Mouse (Mus musculus) erythroblast, embryonic 14.5 days (primary cell): ENCODE results near the gene Olfr70. TPM values are rescaled to one million over a fixed set of nuclear protein-coding genes. Genes with fewer than 3 reads are reported as not detected.

Experiments used
- H3K27me3 ChIP-seq: 2 replicates; pipeline ENCODE4 v1.6.1; 2012; ENCODE audit warnings: inconsistent platforms; ENCODE audit not compliant: control insufficient read depth
- H3K36me3 ChIP-seq: 2 replicates; pipeline ENCODE4 v1.6.1; 2012; ENCODE audit warnings: mild to moderate bottlenecking, inconsistent platforms; ENCODE audit not compliant: control insufficient read depth
- H3K4me1 ChIP-seq: 2 replicates; pipeline ENCODE4 v1.6.1; 2012; ENCODE audit warnings: inconsistent platforms; ENCODE audit not compliant: control insufficient read depth
- H3K4me3 ChIP-seq: replicated peaks from 2 replicates; pipeline ENCODE3; 2012; ENCODE audit warnings: moderate library complexity, mild to moderate bottlenecking, inconsistent platforms
- H3K9me3 ChIP-seq: 2 replicates; pipeline ENCODE4 v1.6.1; 2012; ENCODE audit warnings: low read length, inconsistent platforms, mixed read lengths; ENCODE audit not compliant: control insufficient read depth
- GATA1 ChIP-seq: IDR thresholded peaks from 2 replicates; pipeline ENCODE4 v1.6.1; 2012; ENCODE audit warnings: low read length, inconsistent platforms, mixed read lengths
- TAL1 ChIP-seq: IDR thresholded peaks from 3 replicates; pipeline ENCODE4 v1.6.1; 2012; ENCODE audit warnings: low read length, inconsistent platforms, mixed read lengths
- polyA plus RNA-seq: library from polyadenylated mRNA; stranded (reverse); fragments of >175 nt; gene quantifications from 2 replicates; pipeline ENCODE4 v1.2.3, GENCODE M21; 2012

Gene Olfr70
- polyA plus RNA-seq, 1 experiment = not detected

GRCm38 (mm10) chr4:43720491-43721228 lies 20.1 kb upstream of the Olfr70 start:
- Histone ChIP-seq H3K36me3 (no peaks in the 10 kb centered on the region), H3K9me3 (no peaks in the 10 kb centered on the region; the same call in 1 of the 2 replicates), H3K4me3 (no peak overlapping the region), H3K4me1 (no peaks in the 10 kb centered on the region), H3K27me3 (peaks cover 1% of the 10 kb centered on the region)
- TF ChIP-seq GATA1 (no peak), TAL1 (no peak)

- no peaks in the 10 kb centered on the region for H3K36me3 ChIP-seq
- no peaks in the 10 kb centered on the region; the same call in 1 of the 2 replicates for H3K9me3 ChIP-seq
- peaks cover 5% of the 10 kb centered on the region for H3K27me3 ChIP-seq
- H3K4me1 ChIP-seq = no peaks in the 10 kb centered on the region
- H3K4me3 ChIP-seq = no peak overlapping the region
- TF ChIP-seq TAL1 (no peak), GATA1 (no peak)
These were observed 13.1 kb upstream of the Olfr70 start for GRCm38 (mm10) chr4:43713652-43714219.

DNA sequence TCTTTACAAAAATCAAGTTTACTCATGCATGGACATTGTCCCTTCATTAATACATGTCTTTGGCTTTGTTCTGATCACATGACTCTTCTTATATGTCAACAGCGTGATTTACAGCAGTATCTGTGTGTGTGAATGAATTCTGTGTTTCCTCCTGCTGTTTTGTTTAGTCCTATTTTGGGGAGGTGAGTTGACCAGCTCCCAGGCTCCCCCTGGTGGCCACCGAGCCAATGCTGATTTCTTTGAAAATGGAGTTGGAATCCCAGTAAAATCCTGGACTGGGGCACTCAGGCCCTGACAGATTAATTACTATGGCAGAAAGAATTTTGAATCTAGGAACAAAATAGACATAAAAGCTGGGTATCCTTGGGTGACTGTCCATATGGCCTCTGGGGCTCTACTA lies 11.2 kb upstream of the Olfr70 start:
- Histone ChIP-seq H3K4me1 (no peaks in the 10 kb centered on the region), H3K36me3 (no peaks in the 10 kb centered on the region), H3K27me3 (peaks cover 5% of the 10 kb centered on the region), H3K4me3 (no peak overlapping the region), H3K9me3 (no peaks in the 10 kb centered on the region)
- TF ChIP-seq TAL1 = no peak
- no peak for TF ChIP-seq GATA1

DNA sequence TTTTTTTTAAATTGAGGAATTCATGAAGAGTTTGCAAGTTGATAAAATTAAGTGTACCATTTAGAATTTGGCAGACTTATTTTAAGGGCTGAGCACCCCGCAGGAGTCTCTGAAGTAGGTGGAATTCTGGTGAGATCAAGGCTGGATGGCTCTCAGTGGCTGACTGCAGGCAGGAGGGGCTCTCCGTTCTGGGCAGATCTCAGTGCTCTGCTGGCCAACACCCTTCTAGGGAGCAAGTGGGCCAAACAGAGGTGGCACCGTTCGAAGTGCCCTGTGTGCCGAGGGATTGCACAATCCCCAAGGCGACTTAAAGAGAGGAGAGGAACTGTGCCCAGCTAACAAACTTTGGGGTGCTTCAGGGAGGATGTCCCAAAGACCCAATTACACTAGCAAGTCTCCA lies 9.3 kb upstream of the Olfr70 start, which contains the start of gene Olfr71:
TSS of gene Olfr71 (minus strand) at position 387 of the 400 bp plus-strand sequence.
- TF ChIP-seq TAL1 (no peak), GATA1 (no peak)
- Histone ChIP-seq H3K4me1 (no peaks in the 10 kb centered on the region), H3K9me3 (no peaks in the 10 kb centered on the region), H3K27me3 (peaks cover 3% of the 10 kb centered on the region; the same call in 1 of the 2 replicates), H3K4me3 (no peak within 1 kb of the TSS), H3K36me3 (no peaks in the 10 kb centered on the region)

GRCm38 (mm10) chr4:43705991-43706390 lies 5.4 kb upstream of the Olfr70 start:
- H3K9me3 ChIP-seq = no peaks in the 10 kb centered on the region
- no peak overlapping the region for H3K4me3 ChIP-seq
- no peaks in the 10 kb centered on the region for H3K4me1 ChIP-seq
- no peak for TF ChIP-seq GATA1
- no peak for TF ChIP-seq TAL1
- no peaks in the 10 kb centered on the region for H3K36me3 ChIP-seq
- H3K27me3 ChIP-seq = no peaks in the 10 kb centered on the region

DNA sequence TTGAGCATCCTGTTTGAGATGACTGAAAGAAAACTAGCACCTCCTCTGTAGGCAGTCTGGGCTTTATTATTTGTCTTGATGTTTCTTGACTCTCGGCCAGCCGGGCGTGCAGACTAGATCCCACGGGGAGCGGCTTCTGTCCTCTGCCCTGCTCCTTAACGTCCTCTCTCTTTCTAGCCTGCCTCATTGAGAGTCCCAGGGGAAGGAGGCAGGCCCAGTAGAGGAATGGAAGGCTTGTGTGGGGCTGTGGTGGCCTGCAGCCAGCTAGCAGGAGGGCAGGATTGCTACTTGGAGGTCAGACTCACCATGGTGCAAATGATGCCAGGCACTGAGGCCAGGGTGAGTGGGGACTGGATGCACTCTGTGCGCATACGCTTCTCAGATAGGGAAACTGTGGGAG lies 3.2 kb upstream of the Olfr70 start:
- Histone ChIP-seq H3K36me3 (no peaks in the 10 kb centered on the region), H3K4me1 (no peaks in the 10 kb centered on the region), H3K4me3 (no peak overlapping the region), H3K27me3 (no peaks in the 10 kb centered on the region), H3K9me3 (no peaks in the 10 kb centered on the region)
- no peak for TF ChIP-seq TAL1
- no peak for TF ChIP-seq GATA1

GRCm38 (mm10) chr4:43703439-43703838 lies 2.8 kb upstream of the Olfr70 start:
- Histone ChIP-seq H3K4me1 (no peaks in the 10 kb centered on the region), H3K9me3 (no peaks in the 10 kb centered on the region), H3K4me3 (no peak overlapping the region), H3K36me3 (no peaks in the 10 kb centered on the region), H3K27me3 (no peaks in the 10 kb centered on the region)
- TF ChIP-seq TAL1 (no peak), GATA1 (no peak)

GRCm38 (mm10) chr4:43696561-43696960 lies 4.0 kb downstream of the Olfr70 start:
- H3K4me1 ChIP-seq = peaks cover 17% of the 10 kb centered on the region
- H3K4me3 ChIP-seq = no peak overlapping the region
- H3K27me3 ChIP-seq = no peaks in the 10 kb centered on the region
- TF ChIP-seq TAL1 (no peak), GATA1 (no peak)
- H3K9me3 ChIP-seq = no peaks in the 10 kb centered on the region
- H3K36me3 ChIP-seq = no peaks in the 10 kb centered on the region

- no peak for TF ChIP-seq TAL1
- TF ChIP-seq GATA1 = no peak
- Histone ChIP-seq H3K36me3 (no peaks in the 10 kb centered on the region), H3K4me1 (peaks cover 17% of the 10 kb centered on the region), H3K4me3 (no peak overlapping the region), H3K9me3 (no peaks in the 10 kb centered on the region), H3K27me3 (no peaks in the 10 kb centered on the region)
These were observed 5.3 kb downstream of the Olfr70 start for GRCm38 (mm10) chr4:43695249-43695671.
